Mouse (Mus musculus): ENCODE data around the gene Sh3tc1. TPM values are rescaled to one million over a fixed set of nuclear protein-coding genes. Genes with fewer than 3 reads are reported as not detected.

The Sh3tc1 gene
- polyA plus RNA-seq, 1 experiment, result 0.01 TPM

- Histone ChIP-seq H3K36me3 (ENCODE audit: control insufficient read depth) (no peaks in the 10 kb centered on the region), H3K27me3 (ENCODE audit: control insufficient read depth) (no peaks in the 10 kb centered on the region), H3K9me3 (ENCODE audit: control insufficient read depth, low read length) (no peaks in the 10 kb centered on the region), H3K4me3 (replicated peaks) (no peak overlapping the region), H3K4me1 (ENCODE audit: control insufficient read depth) (peaks cover 2% of the 10 kb centered on the region; the same call in 1 of the 2 replicates)
- no peak for TF ChIP-seq TAL1 (IDR thresholded peaks at IDR 0.05; ENCODE audit: low read length)
- no peak for TF ChIP-seq GATA1 (IDR thresholded peaks at IDR 0.05; ENCODE audit: low read length)
Observed at GRCm38 (mm10) chr5:35770891-35771663, 31.3 kb upstream of the Sh3tc1 start.

GRCm38 (mm10) chr5:35770246-35770645 is 30.5 kb upstream of the Sh3tc1 start:
- Histone ChIP-seq H3K9me3 (ENCODE audit: control insufficient read depth, low read length) (no peaks in the 10 kb centered on the region), H3K4me3 (replicated peaks) (no peak overlapping the region), H3K36me3 (ENCODE audit: control insufficient read depth) (no peaks in the 10 kb centered on the region), H3K4me1 (ENCODE audit: control insufficient read depth) (peaks cover 2% of the 10 kb centered on the region; the same call in 1 of the 2 replicates), H3K27me3 (ENCODE audit: control insufficient read depth) (no peaks in the 10 kb centered on the region)
- TF ChIP-seq TAL1 (IDR thresholded peaks at IDR 0.05; ENCODE audit: low read length) (no peak), GATA1 (IDR thresholded peaks at IDR 0.05; ENCODE audit: low read length) (no peak)

GRCm38 (mm10) chr5:35768997-35769396 is 29.2 kb upstream of the Sh3tc1 start:
- H3K9me3 ChIP-seq (ENCODE audit: control insufficient read depth, low read length), result no peaks in the 10 kb centered on the region
- TF ChIP-seq GATA1 (IDR thresholded peaks at IDR 0.05; ENCODE audit: low read length) (no peak), TAL1 (IDR thresholded peaks at IDR 0.05; ENCODE audit: low read length) (no peak)
- no peaks in the 10 kb centered on the region for H3K27me3 ChIP-seq (ENCODE audit: control insufficient read depth)
- H3K4me3 ChIP-seq (replicated peaks), result no peak overlapping the region
- peaks cover 2% of the 10 kb centered on the region; the same call in 1 of the 2 replicates for H3K4me1 ChIP-seq (ENCODE audit: control insufficient read depth)
- H3K36me3 ChIP-seq (ENCODE audit: control insufficient read depth), result no peaks in the 10 kb centered on the region

DNA sequence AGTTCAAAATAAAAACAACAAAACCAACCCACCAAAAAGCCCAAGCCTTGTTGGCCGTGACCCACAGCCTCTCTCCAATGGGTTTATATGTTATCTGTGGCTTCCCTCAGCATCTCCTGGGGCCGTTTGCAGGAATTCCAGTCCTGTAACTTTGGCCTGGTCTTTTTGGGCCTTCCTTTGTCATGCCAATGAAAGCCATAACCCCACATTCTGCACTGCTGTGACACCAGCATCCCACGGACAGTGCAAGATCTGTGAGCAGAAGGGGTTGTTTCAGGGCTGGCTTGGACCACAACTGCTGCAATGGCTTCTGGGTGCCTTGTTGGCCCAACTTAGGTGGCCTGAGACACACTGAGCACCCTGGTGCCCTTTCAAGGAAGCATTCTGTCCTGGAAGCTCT is 28.7 kb upstream of the Sh3tc1 start:
- TF ChIP-seq GATA1 (IDR thresholded peaks at IDR 0.05; ENCODE audit: low read length) (no peak), TAL1 (IDR thresholded peaks at IDR 0.05; ENCODE audit: low read length) (no peak)
- H3K36me3 ChIP-seq (ENCODE audit: control insufficient read depth), result no peaks in the 10 kb centered on the region
- H3K4me1 ChIP-seq (ENCODE audit: control insufficient read depth), result peaks cover 2% of the 10 kb centered on the region; the same call in 1 of the 2 replicates
- H3K4me3 ChIP-seq (replicated peaks), result no peak overlapping the region
- no peaks in the 10 kb centered on the region for H3K27me3 ChIP-seq (ENCODE audit: control insufficient read depth)
- H3K9me3 ChIP-seq (ENCODE audit: control insufficient read depth, low read length), result no peaks in the 10 kb centered on the region

- TF ChIP-seq TAL1 (IDR thresholded peaks at IDR 0.05; ENCODE audit: low read length) (no peak), GATA1 (IDR thresholded peaks at IDR 0.05; ENCODE audit: low read length) (no peak)
Observed at GRCm38 (mm10) chr5:35765909-35766308, 26.1 kb upstream of the Sh3tc1 start.

DNA sequence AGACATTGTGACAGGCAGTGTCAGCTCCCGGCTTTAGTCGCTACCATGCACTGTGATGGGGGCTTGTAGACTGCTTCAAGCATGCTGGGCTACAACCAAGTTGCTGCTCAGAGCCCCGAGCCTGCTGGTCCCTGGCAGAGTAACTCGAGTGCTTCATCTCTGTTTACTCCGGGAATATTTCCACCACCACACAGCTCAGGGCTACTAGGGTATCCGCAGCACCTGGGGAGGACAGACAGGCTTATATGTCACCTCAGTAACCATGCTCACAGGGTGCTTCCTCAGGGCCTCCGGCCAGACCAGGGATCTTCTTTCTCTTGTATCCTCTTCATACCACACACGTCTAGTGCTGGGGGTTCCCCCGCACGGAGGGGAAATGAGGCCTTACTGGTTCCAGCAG is 23.1 kb upstream of the Sh3tc1 start:
- Histone ChIP-seq H3K4me1 (ENCODE audit: control insufficient read depth) (peaks cover 7% of the 10 kb centered on the region), H3K4me3 (replicated peaks) (no peak overlapping the region), H3K27me3 (ENCODE audit: control insufficient read depth) (peaks cover 27% of the 10 kb centered on the region), H3K9me3 (ENCODE audit: control insufficient read depth, low read length) (no peaks in the 10 kb centered on the region), H3K36me3 (ENCODE audit: control insufficient read depth) (no peaks in the 10 kb centered on the region)
- TF ChIP-seq TAL1 (IDR thresholded peaks at IDR 0.05; ENCODE audit: low read length) (no peak), GATA1 (IDR thresholded peaks at IDR 0.05; ENCODE audit: low read length) (no peak)

More at GRCm38 (mm10) chr5:35765909-35766308, 26.1 kb upstream of the Sh3tc1 start:
- Histone ChIP-seq H3K36me3 (ENCODE audit: control insufficient read depth) (no peaks in the 10 kb centered on the region), H3K4me1 (ENCODE audit: control insufficient read depth) (peaks cover 1% of the 10 kb centered on the region; the same call in 1 of the 2 replicates), H3K9me3 (ENCODE audit: control insufficient read depth, low read length) (no peaks in the 10 kb centered on the region), H3K4me3 (replicated peaks) (no peak overlapping the region), H3K27me3 (ENCODE audit: control insufficient read depth) (0 out of 2 replicates have a peak, but pooled peaks cover 2% of the 10 kb centered on the region)

GRCm38 (mm10) chr5:35762388-35762787 is 22.6 kb upstream of the Sh3tc1 start:
- Histone ChIP-seq H3K4me1 (ENCODE audit: control insufficient read depth) (peaks cover 11% of the 10 kb centered on the region), H3K4me3 (replicated peaks) (no peak overlapping the region), H3K27me3 (ENCODE audit: control insufficient read depth) (peaks cover 32% of the 10 kb centered on the region), H3K36me3 (ENCODE audit: control insufficient read depth) (no peaks in the 10 kb centered on the region), H3K9me3 (ENCODE audit: control insufficient read depth, low read length) (no peaks in the 10 kb centered on the region)
- TF ChIP-seq GATA1 (IDR thresholded peaks at IDR 0.05; ENCODE audit: low read length), result no peak
- no peak for TF ChIP-seq TAL1 (IDR thresholded peaks at IDR 0.05; ENCODE audit: low read length)

DNA sequence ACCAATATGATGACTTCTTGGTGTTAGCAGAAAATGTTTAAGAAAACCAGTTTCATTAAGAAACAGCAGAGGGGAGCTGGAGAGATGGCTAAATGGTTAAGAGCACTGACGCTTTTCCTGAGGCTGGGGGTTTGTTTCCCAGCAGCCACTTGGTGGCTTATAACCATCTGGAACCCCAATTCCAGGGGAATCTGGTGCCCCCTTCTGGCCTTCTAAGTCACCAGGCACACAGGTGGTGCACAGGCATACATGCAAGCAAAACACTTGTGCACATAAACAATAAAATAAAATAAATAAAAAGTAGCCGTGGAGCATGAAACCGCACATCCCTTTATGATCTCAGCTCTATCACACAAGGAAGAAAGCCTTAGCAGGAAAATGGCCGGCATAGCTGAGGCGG is 21.5 kb upstream of the Sh3tc1 start:
- Histone ChIP-seq H3K36me3 (ENCODE audit: control insufficient read depth) (no peaks in the 10 kb centered on the region), H3K27me3 (ENCODE audit: control insufficient read depth) (peaks cover 40% of the 10 kb centered on the region), H3K4me1 (ENCODE audit: control insufficient read depth) (peaks cover 15% of the 10 kb centered on the region), H3K9me3 (ENCODE audit: control insufficient read depth, low read length) (no peaks in the 10 kb centered on the region), H3K4me3 (replicated peaks) (no peak overlapping the region)
- TF ChIP-seq GATA1 (IDR thresholded peaks at IDR 0.05; ENCODE audit: low read length) (no peak), TAL1 (IDR thresholded peaks at IDR 0.05; ENCODE audit: low read length) (no peak)

GRCm38 (mm10) chr5:35758081-35759053 is 18.6 kb upstream of the Sh3tc1 start:
- Histone ChIP-seq H3K4me3 (replicated peaks) (peak overlapping the region; percentile 51), H3K9me3 (ENCODE audit: control insufficient read depth, low read length) (no peaks in the 10 kb centered on the region), H3K4me1 (ENCODE audit: control insufficient read depth) (peaks cover 15% of the 10 kb centered on the region), H3K27me3 (ENCODE audit: control insufficient read depth) (peaks cover 41% of the 10 kb centered on the region), H3K36me3 (ENCODE audit: control insufficient read depth) (no peaks in the 10 kb centered on the region)
- TF ChIP-seq TAL1 (IDR thresholded peaks at IDR 0.05; ENCODE audit: low read length) (no peak), GATA1 (IDR thresholded peaks at IDR 0.05; ENCODE audit: low read length) (no peak)
